Mouse (Mus musculus) G1E (cell line): ENCODE results near the gene Cercam. TPM values are rescaled to one million over a fixed set of nuclear protein-coding genes. Genes with fewer than 3 reads are reported as not detected.

ENCODE experiments used
- ATAC-seq: 2 replicates; pipeline ENCODE4 v1.8.0; 2016; ENCODE audit warnings: mild to moderate bottlenecking; ENCODE audit not compliant: insufficient number of reproducible peaks, poor library complexity, low FRiP score, severe bottlenecking; ENCODE audit errors: extremely low read depth
- DNase-seq: peaks from one replicate; pipeline ENCODE4 v3.0.0; 2012; ENCODE audit warnings: low spot score
- H3K27me3 ChIP-seq: 2 replicates; pipeline ENCODE4 v1.6.1; 2012; ENCODE audit warnings: mild to moderate bottlenecking, low read length, inconsistent platforms; ENCODE audit not compliant: insufficient read depth
- H3K36me3 ChIP-seq: replicated peaks from 2 replicates; pipeline ENCODE3; 2012; ENCODE audit warnings: mild to moderate bottlenecking, inconsistent platforms
- H3K4me1 ChIP-seq: 2 replicates; pipeline ENCODE4 v1.6.1; 2012; ENCODE audit warnings: low read depth, low read length, inconsistent platforms, mixed read lengths; ENCODE audit not compliant: insufficient read depth
- H3K4me3 ChIP-seq: 2 replicates; pipeline ENCODE4 v1.5.1; 2012; ENCODE audit warnings: low read depth, mild to moderate bottlenecking, inconsistent platforms, low read length, moderate library complexity, mixed read lengths
- H3K9me3 ChIP-seq: replicated peaks from 2 replicates; pipeline ENCODE4 v1.6.1; 2012; ENCODE audit warnings: inconsistent platforms
- CTCF ChIP-seq: IDR thresholded peaks from 2 replicates; pipeline ENCODE4 v1.5.1; 2012; ENCODE audit warnings: low read depth, low read length, inconsistent platforms, mixed read lengths
- GATA1 ChIP-seq: IDR thresholded peaks from 2 replicates; pipeline ENCODE4 v1.6.1; 2012; ENCODE audit warnings: borderline replicate concordance, low read length, inconsistent platforms, mixed read lengths
- GATA2 ChIP-seq: IDR thresholded peaks from 2 replicates; pipeline ENCODE4 v1.6.1; 2012; ENCODE audit warnings: low read depth, low read length, inconsistent platforms, borderline replicate concordance
- POLR2AphosphoS5 ChIP-seq: IDR thresholded peaks from 2 replicates; pipeline ENCODE4 v1.6.1; 2012; ENCODE audit warnings: low read depth, low read length, inconsistent platforms; ENCODE audit not compliant: insufficient replicate concordance
- TAL1 ChIP-seq: conservative IDR thresholded peaks from 2 replicates; pipeline ENCODE4 v1.6.1; 2012; ENCODE audit warnings: low read depth, low read length, inconsistent platforms, mixed read lengths
- polyA plus RNA-seq: library from polyadenylated mRNA; stranded (reverse); fragments of >175 nt; gene quantifications from 2 replicates; pipeline ENCODE4 v1.2.3, GENCODE M21; 2012
- total RNA-seq, 2 experiments: library from RNA; stranded (forward) in 1 of 2; stranded (reverse) in 1 of 2; fragments of 200-1000 nt in 1 of 2; fragments of >200 nt in 1 of 2; fragmentation: Nextera tagmentation in 1 of 2; gene quantifications; 2 replicates each; pipeline ENCODE4 v1.2.3; 2014 to 2017

Gene Cercam
- total and polyA plus RNA-seq, 3 experiments, result 2.9 to 23.6 (median 21.1) TPM

DNA sequence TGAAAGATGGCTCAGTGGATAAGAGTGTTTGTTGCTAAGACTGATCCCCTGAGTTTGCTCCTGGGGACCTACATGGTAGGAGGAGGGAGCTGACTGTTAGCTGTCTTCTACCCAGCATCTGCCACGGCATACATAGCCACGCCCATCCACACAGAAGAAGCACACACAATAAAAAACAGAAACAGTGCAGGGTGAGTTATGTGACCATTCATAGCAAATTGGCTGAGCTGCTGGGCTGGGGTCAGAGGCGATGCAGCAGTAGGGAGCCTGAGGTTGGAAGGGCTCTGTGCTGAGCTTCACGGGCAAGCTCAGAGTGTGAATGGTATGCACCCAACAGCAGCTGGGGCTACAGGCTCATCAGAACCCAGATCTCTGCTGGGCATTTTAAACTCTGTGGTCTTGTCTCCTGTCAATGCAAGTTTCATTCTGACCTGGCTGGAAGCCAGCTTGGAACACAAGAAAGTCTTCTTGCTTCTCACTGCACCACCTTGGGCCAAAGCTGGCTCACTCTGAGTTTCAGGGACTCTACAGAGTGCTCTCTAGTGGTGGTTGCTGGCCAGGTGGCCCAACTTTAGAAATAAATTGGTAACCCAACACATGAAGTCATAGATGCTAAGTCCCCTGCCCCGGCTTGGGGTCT lies 19.0 kb upstream of the Cercam start:
- Histone ChIP-seq H3K4me3 (no peak overlapping the region), H3K36me3 (peaks cover 39% of the 10 kb centered on the region), H3K27me3 (peaks cover 16% of the 10 kb centered on the region), H3K9me3 (peaks cover 2% of the 10 kb centered on the region; the same call in 1 of the 2 replicates), H3K4me1 (peaks cover 6% of the 10 kb centered on the region)
- TF ChIP-seq GATA1, result no peak
- TF ChIP-seq CTCF, result no peak
- TF ChIP-seq POLR2AphosphoS5, result no peak
- no peak for TF ChIP-seq GATA2
- TF ChIP-seq TAL1, result no peak
- ATAC-seq, result no peak
- no peak for DNase-seq

DNA sequence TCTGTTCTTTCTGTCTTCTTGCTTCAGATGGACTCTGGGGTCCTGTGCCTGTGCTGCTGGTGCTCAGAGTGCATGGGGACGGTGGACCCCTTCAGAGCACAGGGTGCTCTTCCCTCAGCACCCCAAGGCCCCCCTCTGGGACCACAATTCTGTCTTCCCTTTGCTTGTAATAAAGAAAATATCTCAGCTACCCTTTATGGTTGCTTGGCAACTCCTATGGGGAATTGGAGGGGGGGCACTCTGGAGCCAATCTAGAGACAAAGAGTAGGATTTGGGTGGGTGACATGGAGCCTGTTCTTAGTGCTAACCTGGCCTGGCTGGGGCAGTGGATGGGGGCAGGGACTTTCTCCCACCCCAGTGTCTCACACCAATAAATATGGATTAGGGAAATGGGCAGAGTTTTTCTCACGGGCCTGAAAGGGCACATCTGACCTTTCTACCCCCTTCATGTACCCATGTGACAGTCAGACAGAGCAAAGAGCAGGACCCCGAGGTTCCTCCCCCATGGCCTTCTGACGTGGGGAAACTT lies 15.9 kb upstream of the Cercam start:
- Histone ChIP-seq H3K9me3 (no peaks in the 10 kb centered on the region), H3K27me3 (peaks cover 43% of the 10 kb centered on the region), H3K4me3 (no peak overlapping the region), H3K36me3 (peaks cover 12% of the 10 kb centered on the region), H3K4me1 (peaks cover 6% of the 10 kb centered on the region)
- TF ChIP-seq GATA1, result no peak
- no peak for TF ChIP-seq POLR2AphosphoS5
- TF ChIP-seq GATA2, result no peak
- no peak for TF ChIP-seq TAL1
- TF ChIP-seq CTCF, result no peak
- no peak for DNase-seq
- ATAC-seq, result no peak

DNA sequence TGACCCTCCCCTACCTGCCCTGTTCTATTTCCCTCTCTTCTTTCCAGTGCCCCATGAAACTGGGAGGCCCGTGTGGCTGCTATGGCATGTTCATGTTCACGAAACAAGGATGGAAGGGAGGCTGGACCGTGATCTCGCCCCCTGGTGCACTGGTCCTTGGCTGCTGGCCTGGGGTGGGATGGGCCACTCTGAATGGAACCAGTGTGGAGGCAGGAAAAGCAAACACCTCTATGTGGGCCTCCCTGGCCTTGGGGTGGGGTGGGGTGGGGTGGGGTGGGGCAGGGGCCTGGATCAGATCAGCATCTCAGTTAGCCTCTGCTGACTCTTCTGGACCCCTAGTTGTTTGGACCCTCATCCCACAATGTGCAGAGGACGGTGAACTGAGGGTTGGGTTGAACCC lies 15.2 kb upstream of the Cercam start:
- peaks cover 6% of the 10 kb centered on the region for H3K4me1 ChIP-seq
- no peaks in the 10 kb centered on the region for H3K9me3 ChIP-seq
- peaks cover 5% of the 10 kb centered on the region for H3K36me3 ChIP-seq
- no peak overlapping the region for H3K4me3 ChIP-seq
- TF ChIP-seq GATA2 (no peak), CTCF (no peak), GATA1 (no peak), POLR2AphosphoS5 (no peak), TAL1 (no peak)
- peaks cover 50% of the 10 kb centered on the region for H3K27me3 ChIP-seq
- no peak for ATAC-seq
- DNase-seq, result no peak

DNA sequence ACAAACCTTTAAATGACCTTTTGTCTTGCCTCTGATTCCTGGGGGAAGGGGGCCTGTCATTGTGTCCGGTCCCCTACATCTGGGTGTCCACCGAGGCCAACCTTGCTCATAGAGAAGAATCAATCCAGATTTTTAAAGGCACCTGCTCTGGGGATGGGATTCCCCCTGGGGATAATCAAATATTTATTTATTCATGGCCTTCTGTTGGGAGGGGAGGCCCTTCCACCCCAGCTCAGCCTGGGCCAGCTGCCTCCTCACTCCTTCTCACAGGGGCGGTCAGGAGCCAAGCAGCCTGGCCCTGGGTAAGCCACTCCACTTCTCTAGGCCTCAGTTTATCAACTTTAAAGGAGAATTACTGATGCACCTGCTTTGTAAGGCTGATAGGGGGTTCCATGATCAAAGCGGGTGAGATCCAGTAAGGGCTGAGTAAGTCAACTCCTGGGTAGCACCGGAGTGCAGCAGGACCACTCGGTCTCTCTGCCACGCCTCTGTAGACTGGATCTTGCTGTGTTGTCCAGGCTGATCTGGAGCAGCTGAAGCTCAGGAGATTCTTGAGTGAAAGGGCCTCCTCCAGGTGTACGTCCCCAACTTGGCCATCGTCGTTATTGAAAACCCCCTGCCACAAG lies 13.3 kb upstream of the Cercam start:
- no peak for DNase-seq
- no peak for ATAC-seq
- H3K4me3 ChIP-seq, result no peak overlapping the region
- H3K27me3 ChIP-seq, result peaks cover 56% of the 10 kb centered on the region
- H3K36me3 ChIP-seq, result no peaks in the 10 kb centered on the region
- H3K4me1 ChIP-seq, result no peaks in the 10 kb centered on the region
- H3K9me3 ChIP-seq, result no peaks in the 10 kb centered on the region
- TF ChIP-seq TAL1 (no peak), GATA2 (no peak), GATA1 (no peak), POLR2AphosphoS5 (no peak), CTCF (no peak)

DNA sequence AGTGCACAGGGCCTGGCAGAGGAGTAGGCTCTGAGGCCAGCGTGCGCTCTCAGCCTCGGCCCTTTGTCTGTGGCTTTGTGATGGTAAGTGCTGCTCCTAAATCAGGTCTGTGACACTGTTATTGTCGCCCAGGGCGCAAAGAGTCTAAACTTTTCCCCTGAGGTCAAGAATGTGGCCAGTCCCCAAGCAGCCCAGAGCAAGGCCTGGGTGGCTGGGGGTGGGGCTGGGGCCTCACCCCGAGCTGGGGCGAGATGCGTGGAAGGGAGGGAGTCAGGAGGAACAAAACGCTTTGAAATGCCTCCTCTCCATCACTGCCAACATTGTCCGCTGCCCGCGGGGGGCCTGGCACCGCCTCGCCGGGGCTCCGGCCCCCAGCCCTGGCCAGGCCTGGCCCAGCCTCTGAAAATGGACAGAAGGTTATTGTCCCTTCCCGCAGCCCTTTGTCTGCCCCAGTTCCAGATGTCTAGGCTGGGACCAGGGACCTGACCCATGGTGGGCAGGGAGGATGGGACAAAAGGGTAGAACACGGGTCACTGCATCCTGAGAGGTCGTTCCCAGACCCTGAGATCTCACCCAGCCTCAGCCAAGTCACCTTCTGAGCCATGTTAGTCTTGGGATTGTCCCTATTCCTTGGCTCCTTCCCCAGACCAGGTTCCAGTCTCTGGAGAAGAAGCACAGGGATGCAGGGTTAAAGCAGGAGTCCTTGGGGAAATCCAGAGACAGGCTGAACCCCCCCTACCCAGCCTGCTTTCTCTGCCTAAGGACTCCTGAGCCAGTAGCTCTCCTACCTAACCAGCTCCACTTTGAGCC lies 12.3 kb upstream of the Cercam start:
- no peak for ATAC-seq
- no peak for TF ChIP-seq CTCF
- no peak for TF ChIP-seq TAL1
- TF ChIP-seq GATA1, result no peak
- no peak for TF ChIP-seq GATA2
- no peak for TF ChIP-seq POLR2AphosphoS5

More for the DNA sequence above, 12.3 kb upstream of the Cercam start:
- H3K4me1 ChIP-seq, result no peaks in the 10 kb centered on the region
- DNase-seq, result no peak
- no peaks in the 10 kb centered on the region for H3K9me3 ChIP-seq
- no peaks in the 10 kb centered on the region for H3K36me3 ChIP-seq
- peaks cover 57% of the 10 kb centered on the region for H3K27me3 ChIP-seq
- H3K4me3 ChIP-seq, result no peak overlapping the region
